Mouse (Mus musculus): ENCODE data around the gene Cnbp. TPM values are rescaled to one million over a fixed set of nuclear protein-coding genes. Genes with fewer than 3 reads are reported as not detected.

Gene Cnbp
- polyA plus RNA-seq, 1 experiment from 2014 or later = 1,199 TPM

- Histone ChIP-seq H3K9me3 (ENCODE audit: control insufficient read depth, low read length) (no peaks in the 10 kb centered on the region), H3K27me3 (replicated peaks; ENCODE audit: control insufficient read depth, insufficient read depth, low read length) (no peaks in the 10 kb centered on the region), H3K9ac (ENCODE audit: low read length) (no peak overlapping the region), H3K4me3 (ENCODE audit: low read depth, low read length) (no peak overlapping the region), H3K27ac (ENCODE audit: low read depth) (no peak overlapping the region), H3K36me3 (ENCODE audit: control insufficient read depth, insufficient read depth, low read length) (no peaks in the 10 kb centered on the region), H3K4me2 (ENCODE audit: low read length) (no peak overlapping the region), H3K4me1 (replicated peaks; ENCODE audit: control insufficient read depth, insufficient read depth, low read length) (peaks cover 11% of the 10 kb centered on the region)
- ATAC-seq (replicated peaks; ENCODE audit: low FRiP score, low TSS enrichment, low read depth) (no peak), DNase-seq (ENCODE audit: low spot score) (no peak)
- WGBS = 59% methylated on average over 2 of the region's 2 CpGs
Measured at GRCm38 (mm10) chr6:87806857-87807256, 44.0 kb downstream of the Cnbp start.

- Histone ChIP-seq H3K27ac (ENCODE audit: low read depth) (no peak overlapping the region), H3K4me3 (ENCODE audit: low read depth, low read length) (no peak overlapping the region), H3K27me3 (replicated peaks; ENCODE audit: control insufficient read depth, insufficient read depth, low read length) (no peaks in the 10 kb centered on the region), H3K9me3 (ENCODE audit: control insufficient read depth, low read length) (no peaks in the 10 kb centered on the region), H3K9ac (ENCODE audit: low read length) (no peak overlapping the region), H3K36me3 (ENCODE audit: control insufficient read depth, insufficient read depth, low read length) (no peaks in the 10 kb centered on the region), H3K4me1 (replicated peaks; ENCODE audit: control insufficient read depth, insufficient read depth, low read length) (peaks cover 11% of the 10 kb centered on the region), H3K4me2 (ENCODE audit: low read length) (no peak overlapping the region)
- ATAC-seq (replicated peaks; ENCODE audit: low FRiP score, low TSS enrichment, low read depth) (no peak), DNase-seq (ENCODE audit: low spot score) (no peak)
- 69% methylated on average over 2 of the region's 2 CpGs for WGBS
Measured at GRCm38 (mm10) chr6:87806028-87806427, 44.9 kb downstream of the Cnbp start.

- no peak for ATAC-seq (replicated peaks; ENCODE audit: low FRiP score, low TSS enrichment, low read depth)
- WGBS = 86% methylated on average over 7 of the region's 7 CpGs
- H3K4me2 ChIP-seq (ENCODE audit: low read length) = no peak overlapping the region
- no peaks in the 10 kb centered on the region for H3K36me3 ChIP-seq (ENCODE audit: control insufficient read depth, insufficient read depth, low read length)
- DNase-seq (ENCODE audit: low spot score) = no peak
- H3K9ac ChIP-seq (ENCODE audit: low read length) = no peak overlapping the region
- no peak overlapping the region for H3K4me3 ChIP-seq (ENCODE audit: low read depth, low read length)
- H3K4me1 ChIP-seq (replicated peaks; ENCODE audit: control insufficient read depth, insufficient read depth, low read length) = peaks cover 11% of the 10 kb centered on the region
- H3K9me3 ChIP-seq (ENCODE audit: control insufficient read depth, low read length) = no peaks in the 10 kb centered on the region
- no peaks in the 10 kb centered on the region for H3K27me3 ChIP-seq (replicated peaks; ENCODE audit: control insufficient read depth, insufficient read depth, low read length)
- H3K27ac ChIP-seq (ENCODE audit: low read depth) = no peak overlapping the region
Measured at GRCm38 (mm10) chr6:87805448-87805847, 45.5 kb downstream of the Cnbp start.

- Histone ChIP-seq H3K27ac (ENCODE audit: low read depth) (no peak overlapping the region), H3K4me1 (replicated peaks; ENCODE audit: control insufficient read depth, insufficient read depth, low read length) (0 out of 2 replicates have a peak, but pooled peaks cover 5% of the 10 kb centered on the region), H3K9me3 (ENCODE audit: control insufficient read depth, low read length) (no peaks in the 10 kb centered on the region), H3K27me3 (replicated peaks; ENCODE audit: control insufficient read depth, insufficient read depth, low read length) (no peaks in the 10 kb centered on the region), H3K36me3 (ENCODE audit: control insufficient read depth, insufficient read depth, low read length) (no peaks in the 10 kb centered on the region), H3K9ac (ENCODE audit: low read length) (no peak overlapping the region), H3K4me3 (ENCODE audit: low read depth, low read length) (no peak overlapping the region), H3K4me2 (ENCODE audit: low read length) (no peak overlapping the region)
- no peak for ATAC-seq (replicated peaks; ENCODE audit: low FRiP score, low TSS enrichment, low read depth)
- WGBS = 64% methylated on average over 7 of the region's 7 CpGs
- DNase-seq (ENCODE audit: low spot score) = no peak
Measured at GRCm38 (mm10) chr6:87804886-87805285, 46.0 kb downstream of the Cnbp start.

GRCm38 (mm10) chr6:87804036-87804435 is 46.9 kb downstream of the Cnbp start:
- H3K27ac ChIP-seq (ENCODE audit: low read depth) = no peak overlapping the region
- H3K4me1 ChIP-seq (replicated peaks; ENCODE audit: control insufficient read depth, insufficient read depth, low read length) = 0 out of 2 replicates have a peak, but pooled peaks cover 3% of the 10 kb centered on the region
- no peak for ATAC-seq (replicated peaks; ENCODE audit: low FRiP score, low TSS enrichment, low read depth)
- H3K4me2 ChIP-seq (ENCODE audit: low read length) = no peak overlapping the region
- no peaks in the 10 kb centered on the region for H3K27me3 ChIP-seq (replicated peaks; ENCODE audit: control insufficient read depth, insufficient read depth, low read length)
- no peak for DNase-seq (ENCODE audit: low spot score)
- H3K4me3 ChIP-seq (ENCODE audit: low read depth, low read length) = no peak overlapping the region
- no peak overlapping the region for H3K9ac ChIP-seq (ENCODE audit: low read length)
- 91% methylated on average over 1 of the region's 1 CpGs for WGBS
- H3K36me3 ChIP-seq (ENCODE audit: control insufficient read depth, insufficient read depth, low read length) = no peaks in the 10 kb centered on the region
- no peaks in the 10 kb centered on the region for H3K9me3 ChIP-seq (ENCODE audit: control insufficient read depth, low read length)

- Histone ChIP-seq H3K27ac (ENCODE audit: low read depth) (no peak overlapping the region), H3K9ac (ENCODE audit: low read length) (no peak overlapping the region), H3K9me3 (ENCODE audit: control insufficient read depth, low read length) (no peaks in the 10 kb centered on the region), H3K4me3 (ENCODE audit: low read depth, low read length) (no peak overlapping the region), H3K36me3 (ENCODE audit: control insufficient read depth, insufficient read depth, low read length) (no peaks in the 10 kb centered on the region), H3K4me2 (ENCODE audit: low read length) (no peak overlapping the region), H3K27me3 (replicated peaks; ENCODE audit: control insufficient read depth, insufficient read depth, low read length) (no peaks in the 10 kb centered on the region), H3K4me1 (replicated peaks; ENCODE audit: control insufficient read depth, insufficient read depth, low read length) (0 out of 2 replicates have a peak, but pooled peaks cover 3% of the 10 kb centered on the region)
- 70% methylated on average over 7 of the region's 7 CpGs for WGBS
- ATAC-seq (replicated peaks; ENCODE audit: low FRiP score, low TSS enrichment, low read depth) = no peak
- DNase-seq (ENCODE audit: low spot score) = no peak
Measured at GRCm38 (mm10) chr6:87802462-87802861, 48.4 kb downstream of the Cnbp start.

GRCm38 (mm10) chr6:87799576-87799975 is 51.3 kb downstream of the Cnbp start:
- Histone ChIP-seq H3K27me3 (replicated peaks; ENCODE audit: control insufficient read depth, insufficient read depth, low read length) (no peaks in the 10 kb centered on the region), H3K4me3 (ENCODE audit: low read depth, low read length) (no peak overlapping the region), H3K36me3 (ENCODE audit: control insufficient read depth, insufficient read depth, low read length) (no peaks in the 10 kb centered on the region), H3K9ac (ENCODE audit: low read length) (no peak overlapping the region), H3K9me3 (ENCODE audit: control insufficient read depth, low read length) (no peaks in the 10 kb centered on the region), H3K4me1 (replicated peaks; ENCODE audit: control insufficient read depth, insufficient read depth, low read length) (no peaks in the 10 kb centered on the region), H3K27ac (ENCODE audit: low read depth) (no peak overlapping the region), H3K4me2 (ENCODE audit: low read length) (no peak overlapping the region)
- no peak for ATAC-seq (replicated peaks; ENCODE audit: low FRiP score, low TSS enrichment, low read depth)
- WGBS = 90% methylated on average over 6 of the region's 6 CpGs
- no peak for DNase-seq (ENCODE audit: low spot score)

GRCm38 (mm10) chr6:87797321-87797720 is 53.6 kb downstream of the Cnbp start:
- H3K36me3 ChIP-seq (ENCODE audit: control insufficient read depth, insufficient read depth, low read length) = peaks cover 4% of the 10 kb centered on the region; the same call in 1 of the 2 replicates
- no peak for ATAC-seq (replicated peaks; ENCODE audit: low FRiP score, low TSS enrichment, low read depth)
- DNase-seq (ENCODE audit: low spot score) = no peak
- H3K27me3 ChIP-seq (replicated peaks; ENCODE audit: control insufficient read depth, insufficient read depth, low read length) = no peaks in the 10 kb centered on the region
- 10% methylated on average over 2 of the region's 2 CpGs for WGBS
- no peaks in the 10 kb centered on the region for H3K4me1 ChIP-seq (replicated peaks; ENCODE audit: control insufficient read depth, insufficient read depth, low read length)
- H3K9ac ChIP-seq (ENCODE audit: low read length) = no peak overlapping the region
- no peak overlapping the region for H3K4me3 ChIP-seq (ENCODE audit: low read depth, low read length)
- no peaks in the 10 kb centered on the region for H3K9me3 ChIP-seq (ENCODE audit: control insufficient read depth, low read length)
- no peak overlapping the region for H3K4me2 ChIP-seq (ENCODE audit: low read length)
- H3K27ac ChIP-seq (ENCODE audit: low read depth) = no peak overlapping the region

GRCm38 (mm10) chr6:87796251-87796880 is 54.5 kb downstream of the Cnbp start:
- H3K9ac ChIP-seq (ENCODE audit: low read length) = no peak overlapping the region
- no peak overlapping the region for H3K27ac ChIP-seq (ENCODE audit: low read depth)
- WGBS = 66% methylated on average over 6 of the region's 6 CpGs
- no peak for DNase-seq (ENCODE audit: low spot score)
- H3K4me1 ChIP-seq (replicated peaks; ENCODE audit: control insufficient read depth, insufficient read depth, low read length) = no peaks in the 10 kb centered on the region
- H3K27me3 ChIP-seq (replicated peaks; ENCODE audit: control insufficient read depth, insufficient read depth, low read length) = no peaks in the 10 kb centered on the region
- no peaks in the 10 kb centered on the region for H3K9me3 ChIP-seq (ENCODE audit: control insufficient read depth, low read length)
- no peak overlapping the region for H3K4me3 ChIP-seq (ENCODE audit: low read depth, low read length)
- no peak for ATAC-seq (replicated peaks; ENCODE audit: low FRiP score, low TSS enrichment, low read depth)
- H3K4me2 ChIP-seq (ENCODE audit: low read length) = no peak overlapping the region
- peaks cover 8% of the 10 kb centered on the region; the same call in 1 of the 2 replicates for H3K36me3 ChIP-seq (ENCODE audit: control insufficient read depth, insufficient read depth, low read length)

Data from intestine, embryonic 14.5 days (tissue).